Comparison of ENCODE assay signal across 22 mouse cellular contexts in the genomic region with DNA sequence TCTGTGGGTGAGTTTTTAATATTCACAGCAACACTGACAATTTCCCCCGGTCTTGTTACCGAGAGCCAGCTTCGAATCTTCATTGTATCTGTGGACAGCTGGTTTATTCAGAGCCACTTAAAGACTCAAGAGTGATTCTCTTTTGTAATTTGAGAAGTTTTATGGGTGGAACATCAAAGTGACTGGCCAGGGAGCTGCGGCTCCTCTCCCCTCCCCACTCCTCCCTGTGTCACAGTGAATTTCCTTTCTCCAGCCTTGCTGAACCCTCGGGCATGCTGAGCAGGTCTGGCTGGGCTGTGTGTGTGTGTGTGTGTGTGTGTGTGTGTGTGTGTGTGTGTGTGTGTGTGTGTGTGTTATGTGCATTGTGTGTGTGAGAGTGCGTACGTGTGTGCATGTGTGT. TPM values are rescaled to one million over a fixed set of nuclear protein-coding genes. Genes with fewer than 3 reads are reported as not detected.
DNase-seq lines count a peak whose midpoint lies in the region; ATAC-seq and TF ChIP-seq lines count a peak whose summit lies in the region.
"Had no signal": no experiment of that assay in that cellular context is flagged by ENCODE, and none has a peak within 500 bp of the region (broad histone marks: within the 10 kb centered on the region; RNA-seq: fewer than 3 reads in every experiment).

No protein-coding gene starts in this region.

- no peaks in the 10 kb centered on the region for H3K36me3 ChIP-seq in forebrain, embryonic 10.5 days (replicated peaks)
- no peaks in the 10 kb centered on the region for H3K36me3 ChIP-seq in forebrain, embryonic 13.5 days (ENCODE audit: poor library complexity, severe bottlenecking)
- no peaks in the 10 kb centered on the region for H3K36me3 ChIP-seq in lung, embryonic 14.5 days (ENCODE audit: insufficient read depth)
- no peaks in the 10 kb centered on the region for H3K36me3 ChIP-seq in embryonic facial prominence, embryonic 10.5 days (replicated peaks)
- H3K36me3 ChIP-seq: embryonic facial prominence, embryonic 15.5 days had no signal

- 37% methylated on average over 7 of the region's 7 CpGs for WGBS in forebrain, embryonic 10.5 days
- WGBS in forebrain, embryonic 13.5 days = 24% methylated on average over 7 of the region's 7 CpGs
- 7% methylated on average over 7 of the region's 7 CpGs for WGBS in lung, embryonic 14.5 days
- 29% methylated on average over 7 of the region's 7 CpGs for WGBS in embryonic facial prominence, embryonic 10.5 days

- intact Hi-C loops in heart, postnatal 25 days (cut with DNase I) = no loop called here

- H3K9ac ChIP-seq in forebrain, embryonic 13.5 days = no peak overlapping the region
- no peak overlapping the region for H3K9ac ChIP-seq in lung, embryonic 14.5 days
- H3K9ac ChIP-seq: embryonic facial prominence, embryonic 15.5 days had no signal

- no peak for TF ChIP-seq CTCF in lung, embryonic 14.5 days (IDR thresholded peaks at IDR 0.05; ENCODE audit: low read depth)

- H3K4me3 ChIP-seq in forebrain, embryonic 10.5 days = no peak overlapping the region
- no peak overlapping the region for H3K4me3 ChIP-seq in forebrain, embryonic 13.5 days
- no peak overlapping the region for H3K4me3 ChIP-seq in lung, embryonic 14.5 days (ENCODE audit: low read depth, low read length)
- H3K4me3 ChIP-seq in embryonic facial prominence, embryonic 10.5 days = no peak overlapping the region
- H3K4me3 ChIP-seq: embryonic facial prominence, embryonic 15.5 days had no signal

- peaks cover 11% of the 10 kb centered on the region; the same call in 1 of the 2 replicates for H3K9me3 ChIP-seq in forebrain, embryonic 10.5 days
- H3K9me3 ChIP-seq in forebrain, embryonic 13.5 days (replicated peaks) = peaks cover 4% of the 10 kb centered on the region; the same call in 1 of the 2 replicates
- H3K9me3 ChIP-seq in lung, embryonic 14.5 days (ENCODE audit: low read depth, low read length) = no peaks in the 10 kb centered on the region
- H3K9me3 ChIP-seq in embryonic facial prominence, embryonic 10.5 days = peaks cover 10% of the 10 kb centered on the region; the same call in 1 of the 2 replicates
- H3K9me3 ChIP-seq: embryonic facial prominence, embryonic 15.5 days had no signal

- H3K27ac ChIP-seq in forebrain, embryonic 10.5 days = 0 out of 2 replicates have a peak overlapping the region, but pooled peaks have one; percentile 40
- no peak overlapping the region for H3K27ac ChIP-seq in forebrain, embryonic 13.5 days
- no peak overlapping the region for H3K27ac ChIP-seq in lung, embryonic 14.5 days (ENCODE audit: low read depth)
- no peak overlapping the region for H3K27ac ChIP-seq in embryonic facial prominence, embryonic 10.5 days (replicated peaks)
- H3K27ac ChIP-seq: embryonic facial prominence, embryonic 15.5 days; hindbrain, postnatal 0 days had no signal

- peaks cover 54% of the 10 kb centered on the region for H3K27me3 ChIP-seq in forebrain, embryonic 10.5 days (ENCODE audit: poor library complexity, severe bottlenecking)
- H3K27me3 ChIP-seq in forebrain, embryonic 13.5 days = peaks cover 20% of the 10 kb centered on the region
- H3K27me3 ChIP-seq in lung, embryonic 14.5 days (ENCODE audit: insufficient read depth, low read length) = peaks cover 4% of the 10 kb centered on the region; the same call in 1 of the 2 replicates
- peaks cover 38% of the 10 kb centered on the region for H3K27me3 ChIP-seq in embryonic facial prominence, embryonic 10.5 days (replicated peaks; ENCODE audit: low read depth, poor library complexity, severe bottlenecking)
- H3K27me3 ChIP-seq: Patski had no signal

- ATAC-seq in forebrain, embryonic 13.5 days = no peak
- peak; percentile 69 for ATAC-seq in lung, embryonic 14.5 days (ENCODE audit: insufficient read depth)
- ATAC-seq: hindbrain, postnatal 0 days; Patski had no signal

- DNase-seq in forebrain, embryonic 10.5 days (ENCODE audit: extremely low spot score, low spot score) = no peak
- peak; percentile 71 for DNase-seq in lung, embryonic 14.5 days
- no peak for DNase-seq in lung, postnatal 4 days
- DNase-seq in 3134 (ENCODE audit: extremely low read depth, insufficient read length, low spot score) = peak; percentile 49
- peak; percentile 72 for DNase-seq in embryonic facial prominence, embryonic 10.5 days (ENCODE audit: low spot score)
- no peak for DNase-seq in heart, postnatal 25 days (ENCODE audit: low spot score)
- DNase-seq in urinary bladder, postnatal 25 days (ENCODE audit: low spot score) = no peak
- DNase-seq: cerebellum, postnatal 10 days; gastrocnemius, postnatal 10 days; heart, postnatal 14 days; kidney, adult 18-20 months; lung, postnatal 14 days; right cerebral cortex, postnatal 25 days; thymus, postnatal 36 days had no signal

- H3K4me1 ChIP-seq in forebrain, embryonic 10.5 days = peaks cover 24% of the 10 kb centered on the region
- H3K4me1 ChIP-seq in forebrain, embryonic 13.5 days = peaks cover 16% of the 10 kb centered on the region
- peaks cover 7% of the 10 kb centered on the region; the same call in 1 of the 2 replicates for H3K4me1 ChIP-seq in lung, embryonic 14.5 days (ENCODE audit: insufficient read depth)
- H3K4me1 ChIP-seq in embryonic facial prominence, embryonic 10.5 days = peaks cover 19% of the 10 kb centered on the region
- H3K4me1 ChIP-seq: embryonic facial prominence, embryonic 15.5 days had no signal

- H3K4me2 ChIP-seq in forebrain, embryonic 13.5 days = no peak overlapping the region
- no peak overlapping the region for H3K4me2 ChIP-seq in lung, embryonic 14.5 days
- H3K4me2 ChIP-seq: embryonic facial prominence, embryonic 15.5 days had no signal

RNA-seq across cellular contexts. Expression of a gene that starts 29.2 kb away (rescaled TPM):
- 7.7 and 9.4 TPM in 2 replicates for polyA plus RNA-seq in forebrain, embryonic 10.5 days (2016; fragmentation: Nextera tagmentation; extraction: Ambion mirVana)
- 8.5 and 18.1 TPM in 2 replicates for polyA plus RNA-seq in forebrain, embryonic 13.5 days (2015; fragmentation: Nextera tagmentation; extraction: Ambion mirVana)
- polyA plus RNA-seq in lung, embryonic 14.5 days (2014; fragmentation: Nextera tagmentation; extraction: Ambion mirVana) = not detected in 2 replicates
- polyA plus RNA-seq in embryonic facial prominence, embryonic 10.5 days (2016; fragmentation: Nextera tagmentation; extraction: Ambion mirVana) = 3.3 and 4.7 TPM in 2 replicates
- not detected for total RNA-seq in heart, postnatal 25 days (2021)
- total RNA-seq: gastrocnemius, postnatal 10 days; heart, adult 8-10 months; heart, postnatal 14 days; layer of hippocampus, adult 8-10 months; liver, adult 2 months had no signal
- polyA plus RNA-seq: liver, adult 2 months; Patski; testis, adult 2 months had no signal

Comparison
In these comparisons a context has a peak if more than half of its experiments do, and no peak if none do; other contexts are left out.
1. DNase-seq: peak in lung, embryonic 14.5 days (single experiment), 3134 (single experiment) and embryonic facial prominence, embryonic 10.5 days (single experiment); none in forebrain, embryonic 10.5 days (single experiment), lung, postnatal 4 days (0 of 2), heart, postnatal 25 days (single experiment) and urinary bladder, postnatal 25 days (single experiment).